Mouse (Mus musculus) megakaryocyte, embryonic 14.5 days (primary cell): ENCODE measurements around the gene Slc39a5.

Source experiments
- FLI1 ChIP-seq: IDR thresholded peaks from 2 replicates; pipeline ENCODE4 v1.6.1; 2012; ENCODE audit warnings: low read length, inconsistent platforms, mixed read lengths
- GATA1 ChIP-seq: IDR thresholded peaks from 3 replicates; pipeline ENCODE4 v1.6.1; 2012; ENCODE audit warnings: mixed read lengths, low read length, inconsistent platforms, borderline replicate concordance

GRCm38 (mm10) chr10:128361836-128362235 is 39.2 kb downstream of the Slc39a5 start:
- TF ChIP-seq GATA1: no peak
- no peak for TF ChIP-seq FLI1
